Mouse (Mus musculus): ENCODE measurements around the gene Kel.

Gene Kel

DNA sequence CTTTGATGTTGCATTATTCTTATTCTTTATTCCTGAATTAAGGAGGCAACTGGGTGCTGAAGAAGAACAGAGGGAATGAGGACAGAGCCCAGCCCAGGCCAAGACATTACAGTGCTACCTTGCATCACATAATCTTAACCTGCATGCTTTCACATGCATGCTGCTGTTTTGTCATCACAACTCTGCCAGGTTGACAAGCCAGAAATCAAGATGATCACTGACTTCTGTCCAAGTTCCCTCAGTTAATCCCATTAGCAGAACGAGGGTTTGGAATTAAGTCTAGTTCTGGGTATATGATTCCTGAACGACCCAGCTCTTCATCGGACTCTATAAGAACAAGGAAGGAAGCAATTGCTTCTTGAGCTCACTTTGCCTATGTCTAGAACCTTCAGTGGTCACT lies 57.9 kb downstream of the Kel start:
- DNase-seq (ENCODE audit: low spot score), result no peak

DNA sequence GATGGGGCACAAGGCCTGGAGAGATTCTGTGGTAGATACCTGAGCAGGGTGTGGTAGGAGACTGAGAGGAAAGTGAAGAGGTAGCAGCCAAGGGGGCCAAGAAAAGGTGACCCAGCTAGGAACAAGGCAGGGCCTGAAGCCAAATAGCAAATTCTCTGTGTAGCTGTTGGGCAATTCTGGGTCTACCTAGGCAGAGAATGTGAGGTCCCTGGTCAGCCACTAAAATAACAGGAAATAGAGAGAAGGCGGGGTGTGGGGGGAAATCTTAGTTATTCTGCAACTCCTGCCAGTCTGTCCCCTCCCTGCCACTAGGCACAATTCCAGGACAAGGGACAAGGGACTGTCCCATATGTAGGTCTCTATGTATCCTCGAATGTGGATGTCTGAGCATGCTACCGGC lies 60.9 kb downstream of the Kel start:
- DNase-seq (ENCODE audit: low spot score), result no peak

DNA sequence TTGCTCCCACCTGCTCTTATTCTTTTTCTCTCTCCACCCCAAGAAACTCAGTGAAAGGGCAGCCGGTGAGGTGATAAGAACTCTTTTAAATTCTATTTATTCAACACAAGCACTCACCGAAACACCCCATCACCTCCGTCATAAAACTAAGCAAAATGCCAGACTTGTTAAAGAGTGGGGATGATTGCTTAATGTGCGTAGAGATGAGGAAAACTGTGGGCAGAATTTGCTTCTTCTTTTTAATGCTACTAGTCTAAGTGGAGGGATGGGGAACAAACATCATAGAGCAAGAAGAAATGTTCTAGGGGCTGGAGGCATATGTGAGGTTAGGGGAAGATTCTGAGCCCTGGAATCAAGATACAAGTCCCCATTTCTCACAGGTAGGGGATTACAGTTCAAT lies 61.4 kb downstream of the Kel start:
- DNase-seq (ENCODE audit: low spot score), result no peak

DNA sequence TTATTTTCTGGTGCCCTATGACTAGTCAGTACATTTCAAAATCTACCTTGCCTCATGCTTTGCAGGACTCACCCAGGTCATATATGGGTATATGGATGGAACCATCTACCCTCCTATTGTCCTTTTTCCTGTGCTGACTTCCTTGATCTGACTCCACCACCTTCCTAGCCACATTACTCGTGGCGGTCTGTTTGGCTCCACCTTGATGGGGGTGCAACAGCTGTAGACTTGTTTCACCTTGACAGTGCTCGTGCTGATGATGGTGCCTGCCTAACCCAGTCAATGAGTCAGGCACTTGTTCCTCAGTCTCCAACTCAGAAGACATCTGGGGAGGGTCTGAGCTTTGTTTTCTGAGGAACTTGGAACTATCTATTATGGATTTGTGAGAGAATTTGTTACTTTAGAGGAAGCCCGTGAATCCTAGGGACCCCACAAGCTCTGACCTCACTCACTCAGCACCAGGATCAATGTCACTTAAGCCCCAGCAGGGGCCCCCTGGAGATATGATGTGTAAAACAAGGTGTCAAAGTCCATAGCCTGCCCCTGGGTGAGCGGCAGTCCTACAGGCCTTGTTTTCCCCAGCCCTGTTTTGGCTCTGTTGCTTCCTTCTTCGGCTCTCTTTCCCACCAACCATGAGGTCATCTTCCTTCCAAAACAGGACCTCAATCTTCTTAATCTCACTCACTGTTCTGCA lies 62.8 kb downstream of the Kel start:
- no peak for DNase-seq (ENCODE audit: low spot score)

DNA sequence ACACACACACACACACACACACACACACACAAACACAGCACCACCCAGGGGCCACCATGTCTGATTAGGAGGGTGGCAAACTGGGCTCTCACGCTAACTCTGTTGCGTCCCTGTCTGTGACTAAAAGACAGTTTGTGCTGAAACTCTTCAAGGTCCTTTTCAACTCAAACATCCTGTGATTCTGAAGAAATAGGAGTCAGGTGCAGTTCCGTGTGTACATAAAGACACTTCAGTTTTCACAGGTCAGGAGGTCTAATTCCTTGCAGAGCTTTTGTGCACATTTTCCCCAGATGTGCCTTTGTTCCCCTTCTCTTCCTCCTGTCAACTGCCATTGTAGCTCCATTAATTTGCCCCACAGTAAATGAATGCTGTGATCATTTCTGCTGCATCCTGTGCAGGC lies 63.7 kb downstream of the Kel start:
- no peak for DNase-seq (ENCODE audit: low spot score)

DNA sequence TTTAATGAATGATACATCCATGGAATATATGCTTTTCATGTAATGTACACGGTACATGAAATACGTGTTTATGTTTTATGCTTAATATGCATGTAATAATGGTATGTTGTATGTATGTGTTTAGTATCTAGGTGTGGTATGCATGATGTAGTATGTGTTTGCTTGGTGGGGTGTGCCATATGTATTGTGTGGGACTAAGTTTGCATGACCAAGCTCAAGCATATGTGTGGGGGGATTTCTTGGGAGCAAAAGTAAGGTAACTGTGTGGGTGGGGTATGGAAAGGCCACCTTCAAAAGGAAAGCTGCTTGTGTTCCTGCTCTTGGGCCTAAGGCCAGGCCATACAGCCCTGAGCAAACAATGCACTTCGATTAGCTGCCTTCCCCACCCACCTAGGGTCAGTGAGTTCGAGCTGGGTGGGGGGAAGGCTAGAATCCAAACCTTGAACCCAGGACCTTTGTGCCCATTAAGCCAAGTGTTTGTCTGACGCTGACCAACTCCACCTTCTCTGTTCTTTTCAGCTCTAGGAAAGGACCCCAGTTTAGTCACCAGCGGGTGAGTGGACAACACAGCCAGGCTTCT lies 66.1 kb downstream of the Kel start:
- no peak for DNase-seq (ENCODE audit: low spot score)

DNA sequence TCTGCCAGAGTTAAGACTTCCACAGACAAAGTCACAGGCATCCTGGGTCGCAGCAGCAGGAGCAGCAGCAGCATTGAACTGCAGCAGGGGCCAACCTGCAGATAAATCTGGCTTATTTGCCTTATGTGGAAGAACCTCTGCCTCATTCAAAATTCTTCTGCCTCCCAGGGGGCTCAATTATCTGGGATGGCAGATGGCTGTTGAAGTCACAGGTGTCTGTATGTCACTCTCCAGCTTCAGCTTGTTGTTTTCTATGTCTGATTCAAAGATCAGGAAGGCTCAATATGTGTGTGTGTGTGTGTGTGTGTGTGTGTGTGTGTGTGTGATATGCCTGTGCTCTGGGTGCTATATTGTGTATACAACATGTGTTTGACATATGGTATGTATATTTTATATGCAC lies 66.7 kb downstream of the Kel start:
- DNase-seq (ENCODE audit: low spot score), result no peak
